Mouse (Mus musculus): ENCODE measurements around the gene Pds5a. TPM values are rescaled to one million over a fixed set of nuclear protein-coding genes. Genes with fewer than 3 reads are reported as not detected.

The Pds5a gene
- polyA plus RNA-seq, 1 experiment from 2014 or later, result 19.8 TPM

DNA sequence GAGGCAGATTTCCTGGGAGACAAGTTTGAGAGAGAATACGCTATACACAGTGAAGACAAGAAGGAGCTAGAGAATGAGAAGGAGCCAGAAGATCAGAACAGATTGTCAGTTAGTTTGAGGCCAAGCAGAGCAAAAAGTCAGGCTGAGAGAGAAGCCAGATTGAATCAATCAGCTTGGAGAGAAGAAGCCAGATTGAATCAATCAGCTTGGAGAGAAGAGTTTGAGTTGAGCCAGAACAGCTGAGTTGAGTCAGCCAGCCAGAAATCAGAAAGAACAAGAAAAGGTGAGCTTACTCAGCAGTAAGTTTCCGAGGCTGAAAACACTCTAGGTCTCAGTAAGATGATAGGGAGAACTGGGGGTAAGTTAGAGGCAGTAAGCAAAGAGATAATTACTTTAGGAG lies 123.2 kb downstream of the Pds5a start:
- Histone ChIP-seq H3K27ac (ENCODE audit: low read length) (no peak overlapping the region), H3K4me1 (ENCODE audit: insufficient read depth, low read depth, low read length) (no peaks in the 10 kb centered on the region), H3K36me3 (ENCODE audit: insufficient read depth, low read length) (no peaks in the 10 kb centered on the region), H3K9ac (replicated peaks; ENCODE audit: low read depth) (no peak overlapping the region), H3K9me3 (ENCODE audit: low read length) (no peaks in the 10 kb centered on the region), H3K4me2 (replicated peaks; ENCODE audit: low read depth, low read length) (no peak overlapping the region), H3K4me3 (ENCODE audit: low read depth, low read length) (no peak overlapping the region), H3K27me3 (replicated peaks; ENCODE audit: insufficient read depth, low read length) (no peaks in the 10 kb centered on the region)
- no peak for TF ChIP-seq CTCF (IDR thresholded peaks at IDR 0.05)
- TF ChIP-seq EP300 (IDR thresholded peaks at IDR 0.05), result no peak
- ATAC-seq, result no peak
- 76% methylated on average over 2 of the region's 2 CpGs for WGBS
- no peak for DNase-seq (ENCODE audit: low spot score)

- DNase-seq (ENCODE audit: low spot score), result no peak
- TF ChIP-seq CTCF (IDR thresholded peaks at IDR 0.05) (no peak), EP300 (IDR thresholded peaks at IDR 0.05) (no peak)
- Histone ChIP-seq H3K9ac (replicated peaks; ENCODE audit: low read depth) (no peak overlapping the region), H3K36me3 (ENCODE audit: insufficient read depth, low read length) (no peaks in the 10 kb centered on the region), H3K9me3 (ENCODE audit: low read length) (no peaks in the 10 kb centered on the region), H3K27me3 (replicated peaks; ENCODE audit: insufficient read depth, low read length) (no peaks in the 10 kb centered on the region), H3K4me1 (ENCODE audit: insufficient read depth, low read depth, low read length) (no peaks in the 10 kb centered on the region), H3K27ac (ENCODE audit: low read length) (no peak overlapping the region), H3K4me3 (ENCODE audit: low read depth, low read length) (no peak overlapping the region), H3K4me2 (replicated peaks; ENCODE audit: low read depth, low read length) (no peak overlapping the region)
- WGBS, result 76% methylated on average over 2 of the region's 2 CpGs
- no peak for ATAC-seq
Observed at GRCm38 (mm10) chr5:65565486-65565885, 132.6 kb downstream of the Pds5a start.

- no peaks in the 10 kb centered on the region for H3K27me3 ChIP-seq (replicated peaks; ENCODE audit: insufficient read depth, low read length)
- H3K4me3 ChIP-seq (ENCODE audit: low read depth, low read length), result no peak overlapping the region
- no peak overlapping the region for H3K4me2 ChIP-seq (replicated peaks; ENCODE audit: low read depth, low read length)
- 53% methylated on average over 19 of the region's 20 CpGs for WGBS
- no peak overlapping the region for H3K27ac ChIP-seq (ENCODE audit: low read length)
- DNase-seq (ENCODE audit: low spot score), result no peak
- H3K36me3 ChIP-seq (ENCODE audit: insufficient read depth, low read length), result no peaks in the 10 kb centered on the region
- H3K9ac ChIP-seq (replicated peaks; ENCODE audit: low read depth), result no peak overlapping the region
- TF ChIP-seq CTCF (IDR thresholded peaks at IDR 0.05), result no peak
- H3K9me3 ChIP-seq (ENCODE audit: low read length), result no peaks in the 10 kb centered on the region
- ATAC-seq, result no peak
- H3K4me1 ChIP-seq (ENCODE audit: insufficient read depth, low read depth, low read length), result no peaks in the 10 kb centered on the region
Observed at GRCm38 (mm10) chr5:65561125-65561893, 136.8 kb downstream of the Pds5a start.

GRCm38 (mm10) chr5:65557109-65557508 lies 141.0 kb downstream of the Pds5a start:
- TF ChIP-seq CTCF (IDR thresholded peaks at IDR 0.05), result no peak
- no peak for TF ChIP-seq EP300 (IDR thresholded peaks at IDR 0.05)
- no peaks in the 10 kb centered on the region for H3K4me1 ChIP-seq (ENCODE audit: insufficient read depth, low read depth, low read length)
- no peaks in the 10 kb centered on the region for H3K27me3 ChIP-seq (replicated peaks; ENCODE audit: insufficient read depth, low read length)
- H3K36me3 ChIP-seq (ENCODE audit: insufficient read depth, low read length), result no peaks in the 10 kb centered on the region
- DNase-seq (ENCODE audit: low spot score) (no peak), ATAC-seq (no peak)
- H3K9me3 ChIP-seq (ENCODE audit: low read length), result no peaks in the 10 kb centered on the region
- no peak overlapping the region for H3K9ac ChIP-seq (replicated peaks; ENCODE audit: low read depth)
- H3K27ac ChIP-seq (ENCODE audit: low read length), result no peak overlapping the region
- no peak overlapping the region for H3K4me3 ChIP-seq (ENCODE audit: low read depth, low read length)
- no peak overlapping the region for H3K4me2 ChIP-seq (replicated peaks; ENCODE audit: low read depth, low read length)

Other genes starting within 250 kb of the Pds5a start
- not detected in 2 replicates for gene Gm43552, start 205.4 kb downstream of the Pds5a start, polyA plus RNA-seq (2015; fragmentation: Nextera tagmentation; extraction: Ambion mirVana)
- 249 and 251 TPM in 2 replicates for gene Smim14, start 161.1 kb downstream of the Pds5a start, polyA plus RNA-seq (2015; fragmentation: Nextera tagmentation; extraction: Ambion mirVana)
- gene Ube2k, start 161.0 kb downstream of the Pds5a start, polyA plus RNA-seq (2015; fragmentation: Nextera tagmentation; extraction: Ambion mirVana), result 99.8 and 102 TPM in 2 replicates
- gene N4bp2, start 65.2 kb upstream of the Pds5a start, polyA plus RNA-seq (2015; fragmentation: Nextera tagmentation; extraction: Ambion mirVana), result 7.0 and 7.5 TPM in 2 replicates
- 0.90 and 0.98 TPM in 2 replicates for gene Rhoh, start 162.9 kb upstream of the Pds5a start, polyA plus RNA-seq (2015; fragmentation: Nextera tagmentation; extraction: Ambion mirVana)
- gene Chrna9, start 236.6 kb upstream of the Pds5a start, polyA plus RNA-seq (2015; fragmentation: Nextera tagmentation; extraction: Ambion mirVana), result 0.20 TPM in 1 of 2 replicates, not detected in the other

Data from lung, postnatal 0 days (tissue).